Mouse (Mus musculus): ENCODE data around the gene Gpa33. TPM values are rescaled to one million over a fixed set of nuclear protein-coding genes. Genes with fewer than 3 reads are reported as not detected.
"Not testable (repeated sequence)": the region's sequence is repeated elsewhere in the genome, so short reads cannot be mapped to it uniquely, and the experiment has no call there.

Gpa33 gene
- polyA plus RNA-seq, 1 experiment from 2014 or later: 0.18 TPM

GRCm38 (mm10) chr1:166138136-166138535, 8.1 kb downstream of the Gpa33 start:
- H3K36me3 ChIP-seq: no peaks in the 10 kb centered on the region
- no peak for DNase-seq (ENCODE audit: low spot score)
- peaks cover 25% of the 10 kb centered on the region for H3K4me1 ChIP-seq
- H3K9me3 ChIP-seq (replicated peaks): no peaks in the 10 kb centered on the region
- H3K27ac ChIP-seq: peak overlapping the region; percentile 7; the same call in 1 of the 2 replicates
- H3K4me3 ChIP-seq: no peak overlapping the region
- H3K27me3 ChIP-seq (ENCODE audit: low read depth, poor library complexity, severe bottlenecking): 0 out of 2 replicates have a peak, but pooled peaks cover 2% of the 10 kb centered on the region
- WGBS: 64% methylated on average over 13 of the region's 13 CpGs

- Histone ChIP-seq H3K4me1 (peaks cover 25% of the 10 kb centered on the region), H3K27me3 (ENCODE audit: low read depth, poor library complexity, severe bottlenecking) (0 out of 2 replicates have a peak, but pooled peaks cover 2% of the 10 kb centered on the region), H3K4me3 (no peak overlapping the region), H3K9me3 (replicated peaks) (no peaks in the 10 kb centered on the region), H3K27ac (no peak overlapping the region), H3K36me3 (no peaks in the 10 kb centered on the region)
- DNase-seq (ENCODE audit: low spot score): no peak
- WGBS: 91% methylated on average over 3 of the region's 3 CpGs
These were observed 9.1 kb downstream of the Gpa33 start for GRCm38 (mm10) chr1:166139113-166139512.

- Histone ChIP-seq H3K4me1 (peaks cover 25% of the 10 kb centered on the region), H3K36me3 (no peaks in the 10 kb centered on the region), H3K9me3 (replicated peaks) (no peaks in the 10 kb centered on the region), H3K27ac (no peak overlapping the region), H3K27me3 (ENCODE audit: low read depth, poor library complexity, severe bottlenecking) (0 out of 2 replicates have a peak, but pooled peaks cover 2% of the 10 kb centered on the region), H3K4me3 (no peak overlapping the region)
- no peak for DNase-seq (ENCODE audit: low spot score)
- WGBS: 48% methylated on average over 4 of the region's 4 CpGs
These were observed 9.7 kb downstream of the Gpa33 start for GRCm38 (mm10) chr1:166139620-166140184.

- not testable (repeated sequence) for H3K27ac ChIP-seq; DNase-seq (ENCODE audit: low spot score)
- WGBS: 92% methylated on average over 9 of the region's 9 CpGs
These were observed 11.8 kb downstream of the Gpa33 start for GRCm38 (mm10) chr1:166141868-166142267.

GRCm38 (mm10) chr1:166142369-166142768, 12.3 kb downstream of the Gpa33 start:
- Histone ChIP-seq H3K27me3 (ENCODE audit: low read depth, poor library complexity, severe bottlenecking) (0 out of 2 replicates have a peak, but pooled peaks cover 2% of the 10 kb centered on the region), H3K9me3 (replicated peaks) (no peaks in the 10 kb centered on the region), H3K4me1 (peaks cover 15% of the 10 kb centered on the region), H3K36me3 (no peaks in the 10 kb centered on the region), H3K27ac (no peak overlapping the region), H3K4me3 (no peak overlapping the region)
- DNase-seq (ENCODE audit: low spot score): no peak
- 85% methylated on average over 6 of the region's 6 CpGs for WGBS

More at GRCm38 (mm10) chr1:166141868-166142267, 11.8 kb downstream of the Gpa33 start:
- H3K4me3 ChIP-seq; H3K9me3 ChIP-seq (replicated peaks); H3K36me3 ChIP-seq; H3K27me3 ChIP-seq (ENCODE audit: low read depth, poor library complexity, severe bottlenecking): not testable (repeated sequence)
- peaks cover 18% of the 10 kb centered on the region for H3K4me1 ChIP-seq

- no peak for DNase-seq (ENCODE audit: low spot score)
- no peaks in the 10 kb centered on the region for H3K4me1 ChIP-seq
- WGBS: 87% methylated on average over 11 of the region's 11 CpGs
- H3K9me3 ChIP-seq (replicated peaks): no peaks in the 10 kb centered on the region
- H3K36me3 ChIP-seq: no peaks in the 10 kb centered on the region
- H3K27me3 ChIP-seq (ENCODE audit: low read depth, poor library complexity, severe bottlenecking): no peaks in the 10 kb centered on the region
- H3K4me3 ChIP-seq: no peak overlapping the region
- no peak overlapping the region for H3K27ac ChIP-seq
These were observed 16.6 kb downstream of the Gpa33 start for GRCm38 (mm10) chr1:166146626-166147025.

GRCm38 (mm10) chr1:166147657-166148056, 17.6 kb downstream of the Gpa33 start:
- Histone ChIP-seq H3K27me3 (ENCODE audit: low read depth, poor library complexity, severe bottlenecking) (no peaks in the 10 kb centered on the region), H3K4me1 (no peaks in the 10 kb centered on the region), H3K9me3 (replicated peaks) (no peaks in the 10 kb centered on the region), H3K4me3 (no peak overlapping the region), H3K27ac (no peak overlapping the region), H3K36me3 (no peaks in the 10 kb centered on the region)
- 84% methylated on average over 3 of the region's 3 CpGs for WGBS
- no peak for DNase-seq (ENCODE audit: low spot score)

- H3K36me3 ChIP-seq: no peaks in the 10 kb centered on the region
- no peaks in the 10 kb centered on the region for H3K9me3 ChIP-seq (replicated peaks)
- peaks cover 3% of the 10 kb centered on the region for H3K27me3 ChIP-seq (ENCODE audit: low read depth, poor library complexity, severe bottlenecking)
- H3K4me3 ChIP-seq: no peak overlapping the region
- no peak for DNase-seq (ENCODE audit: low spot score)
- H3K27ac ChIP-seq: no peak overlapping the region
- peaks cover 11% of the 10 kb centered on the region for H3K4me1 ChIP-seq
- WGBS: 89% methylated on average over 4 of the region's 4 CpGs
These were observed 19.4 kb downstream of the Gpa33 start for GRCm38 (mm10) chr1:166149441-166149840.

GRCm38 (mm10) chr1:166150035-166150434, 20.0 kb downstream of the Gpa33 start:
- no peak overlapping the region for H3K4me3 ChIP-seq
- H3K27me3 ChIP-seq (ENCODE audit: low read depth, poor library complexity, severe bottlenecking): peaks cover 9% of the 10 kb centered on the region
- no peaks in the 10 kb centered on the region for H3K36me3 ChIP-seq
- 86% methylated on average over 7 of the region's 7 CpGs for WGBS
- H3K27ac ChIP-seq: no peak overlapping the region
- peaks cover 16% of the 10 kb centered on the region for H3K4me1 ChIP-seq
- no peak for DNase-seq (ENCODE audit: low spot score)
- H3K9me3 ChIP-seq (replicated peaks): no peaks in the 10 kb centered on the region

- H3K9me3 ChIP-seq (replicated peaks): no peaks in the 10 kb centered on the region
- 83% methylated on average over 11 of the region's 11 CpGs for WGBS
- H3K36me3 ChIP-seq: no peaks in the 10 kb centered on the region
- peaks cover 17% of the 10 kb centered on the region for H3K4me1 ChIP-seq
- peaks cover 18% of the 10 kb centered on the region for H3K27me3 ChIP-seq (ENCODE audit: low read depth, poor library complexity, severe bottlenecking)
- no peak overlapping the region for H3K27ac ChIP-seq
- DNase-seq (ENCODE audit: low spot score): no peak
- no peak overlapping the region for H3K4me3 ChIP-seq
These were observed 21.3 kb downstream of the Gpa33 start for GRCm38 (mm10) chr1:166151341-166151740.

GRCm38 (mm10) chr1:166152034-166152433, 22.0 kb downstream of the Gpa33 start:
- H3K4me3 ChIP-seq: no peak overlapping the region
- no peaks in the 10 kb centered on the region for H3K9me3 ChIP-seq (replicated peaks)
- no peak for DNase-seq (ENCODE audit: low spot score)
- H3K4me1 ChIP-seq: peaks cover 17% of the 10 kb centered on the region
- H3K36me3 ChIP-seq: no peaks in the 10 kb centered on the region
- 93% methylated on average over 10 of the region's 10 CpGs for WGBS
- no peak overlapping the region for H3K27ac ChIP-seq
- H3K27me3 ChIP-seq (ENCODE audit: low read depth, poor library complexity, severe bottlenecking): peaks cover 18% of the 10 kb centered on the region

- peak; percentile 94 for DNase-seq (ENCODE audit: low spot score)
- Histone ChIP-seq H3K4me1 (peaks cover 23% of the 10 kb centered on the region), H3K9me3 (replicated peaks) (no peaks in the 10 kb centered on the region), H3K36me3 (no peaks in the 10 kb centered on the region), H3K27ac (no peak overlapping the region), H3K27me3 (ENCODE audit: low read depth, poor library complexity, severe bottlenecking) (peaks cover 18% of the 10 kb centered on the region), H3K4me3 (no peak overlapping the region)
- 16% methylated on average over 18 of the region's 18 CpGs for WGBS
These were observed 23.5 kb downstream of the Gpa33 start for GRCm38 (mm10) chr1:166153351-166154120.
